Mouse (Mus musculus) c-Kit-positive CD71-negative TER-119-negative erythroid progenitor cells, embryonic 14.5 days (primary cell): ENCODE measurements at regions not wholly inside any gene's neighbourhood (a gene's known extent, or its start where the extent isn't known, plus 50 kb on each side); places are given as distances from the start of the nearest gene placed in this dataset.
A peak's percentile ranks its signal among the peaks of the same experiment; 100 is the strongest.

Experiments
- DNase-seq: peaks from one replicate; pipeline ENCODE4 v3.0.0-alpha.2; 2013; ENCODE audit warnings: low read depth

GRCm38 (mm10) chr8:34549786-34550185 is 438.2 kb upstream of the Gm10131 start:
- DNase-seq, result no peak

GRCm38 (mm10) chr8:34546815-34547214 is 435.3 kb upstream of the Gm10131 start:
- no peak for DNase-seq

DNA sequence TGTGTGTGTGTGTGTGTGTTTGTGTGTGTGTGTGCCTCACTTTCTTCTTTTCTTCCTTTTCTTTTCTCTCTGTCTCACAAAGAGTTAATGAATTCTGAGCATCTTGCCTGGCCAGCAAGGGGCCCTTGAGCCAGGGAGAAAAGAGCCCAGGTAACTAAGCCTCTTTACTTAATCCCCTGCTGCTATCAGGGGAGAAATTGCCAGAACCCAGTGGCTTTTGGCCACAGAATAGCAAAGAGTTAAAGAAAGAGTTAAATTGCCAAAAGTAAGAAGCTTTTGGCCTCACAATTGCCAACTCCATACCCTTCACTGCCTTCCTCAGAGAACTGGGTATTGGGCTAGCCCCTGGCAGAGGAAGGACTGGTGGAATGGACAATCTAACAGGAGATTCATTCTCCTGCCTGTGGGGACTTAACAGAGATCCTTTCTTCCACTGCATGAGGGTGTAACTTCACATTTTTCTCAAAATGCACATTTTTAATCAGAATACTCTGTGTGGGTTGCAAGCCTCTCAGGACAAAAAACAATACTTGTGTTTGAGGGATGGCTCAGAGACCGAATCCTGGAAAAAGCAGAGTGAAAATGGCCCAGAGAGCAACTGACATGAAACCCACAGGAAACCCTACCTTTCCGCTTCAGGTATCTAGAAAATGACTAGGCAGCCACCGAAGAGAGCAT is 431.0 kb upstream of the Gm10131 start:
- DNase-seq, result no peak

DNA sequence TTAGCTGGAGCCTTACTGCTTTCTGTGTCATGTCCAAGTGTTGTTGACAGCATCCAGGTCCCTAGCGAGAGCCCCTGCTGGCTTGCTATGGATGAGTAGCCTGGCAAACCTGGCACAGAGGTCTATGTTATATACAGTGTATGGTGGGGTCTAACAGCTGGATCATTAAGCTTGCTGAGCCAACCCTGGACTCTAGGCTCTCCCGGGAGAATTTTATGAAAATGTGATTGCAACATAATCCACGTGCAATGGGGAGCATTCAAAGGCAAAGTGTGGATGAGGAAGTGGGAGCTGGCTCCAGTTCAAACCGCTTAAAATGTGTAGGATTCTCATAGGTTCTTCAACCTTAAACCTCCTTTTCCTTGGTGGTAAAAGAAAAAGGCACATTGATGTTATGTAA is 427.7 kb upstream of the Gm10131 start:
- DNase-seq, result no peak

DNA sequence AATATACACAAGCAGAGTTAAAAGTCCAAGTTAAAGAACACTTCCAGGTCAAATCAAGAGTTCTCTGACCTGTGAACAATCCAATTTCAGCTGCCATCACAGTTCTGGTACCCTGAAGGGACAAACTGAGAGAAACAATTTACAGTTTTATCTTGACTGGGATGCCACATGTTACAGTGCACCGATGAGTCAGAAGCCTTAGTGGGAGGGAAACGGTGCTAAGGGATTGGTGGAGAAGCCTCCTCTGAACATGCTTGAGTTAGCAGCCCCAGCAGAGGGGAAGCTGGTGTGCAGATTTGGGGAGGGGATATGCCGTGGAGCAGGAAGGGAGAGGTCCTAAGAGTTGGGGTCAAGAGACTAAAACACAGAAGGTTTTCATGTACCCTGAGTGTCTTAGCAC is 423.9 kb upstream of the Gm10131 start:
- DNase-seq, result no peak

- no peak for DNase-seq
Observed at GRCm38 (mm10) chr8:34533421-34533820, 421.9 kb upstream of the Gm10131 start.

GRCm38 (mm10) chr8:34530896-34531679 is 419.6 kb upstream of the Gm10131 start:
- no peak for DNase-seq

- peak; percentile 17 for DNase-seq
Observed at GRCm38 (mm10) chr8:34530046-34530445, 418.5 kb upstream of the Gm10131 start.

GRCm38 (mm10) chr8:34529452-34529851 is 417.9 kb upstream of the Gm10131 start:
- DNase-seq, result no peak

- no peak for DNase-seq
Observed at GRCm38 (mm10) chr8:34528213-34528612, 416.7 kb upstream of the Gm10131 start.

- no peak for DNase-seq
Observed at GRCm38 (mm10) chr8:34525231-34525630, 413.7 kb upstream of the Gm10131 start.

DNA sequence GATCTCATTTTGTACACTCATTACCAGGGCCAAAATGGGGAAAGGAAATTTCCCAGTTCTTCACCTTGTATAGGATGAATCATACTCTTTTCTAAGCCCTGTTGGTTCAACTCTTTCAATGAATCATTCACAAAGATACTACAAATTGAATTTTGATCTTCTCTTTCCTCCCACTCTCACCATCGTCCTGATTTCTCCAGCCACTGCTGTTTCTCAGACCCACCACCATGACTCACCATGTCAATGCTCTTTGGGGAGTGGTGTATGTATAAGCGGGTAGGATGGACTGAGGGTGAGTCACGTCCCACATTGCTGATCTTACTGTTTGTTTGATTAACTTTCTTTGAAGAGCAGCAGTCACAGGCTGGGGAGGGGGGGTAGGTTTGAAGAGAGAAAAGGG is 412.3 kb upstream of the Gm10131 start:
- DNase-seq, result no peak

DNA sequence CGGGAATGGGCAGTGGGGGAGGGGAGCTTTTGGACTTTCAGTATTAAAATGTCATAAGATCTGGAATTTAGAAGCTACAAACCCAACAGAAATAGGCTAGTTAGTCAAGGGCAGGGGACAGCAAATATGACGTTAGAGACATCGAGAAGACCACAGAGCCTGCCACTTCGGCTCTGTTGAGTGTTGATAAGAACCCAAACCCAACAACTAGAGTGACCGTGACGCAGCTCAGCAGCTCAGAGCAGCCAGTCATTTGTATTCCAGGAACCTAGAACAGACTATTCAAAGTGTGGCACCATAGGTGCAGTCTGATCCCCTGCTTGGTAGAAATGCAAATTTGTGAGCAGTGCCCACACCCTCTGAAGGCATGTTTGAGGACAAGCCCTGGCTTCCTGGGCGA is 409.8 kb upstream of the Gm10131 start:
- no peak for DNase-seq

- no peak for DNase-seq
Observed at GRCm38 (mm10) chr8:34520664-34521063, 409.1 kb upstream of the Gm10131 start.

GRCm38 (mm10) chr8:34513459-34514090 is 402.0 kb upstream of the Gm10131 start:
- no peak for DNase-seq

DNA sequence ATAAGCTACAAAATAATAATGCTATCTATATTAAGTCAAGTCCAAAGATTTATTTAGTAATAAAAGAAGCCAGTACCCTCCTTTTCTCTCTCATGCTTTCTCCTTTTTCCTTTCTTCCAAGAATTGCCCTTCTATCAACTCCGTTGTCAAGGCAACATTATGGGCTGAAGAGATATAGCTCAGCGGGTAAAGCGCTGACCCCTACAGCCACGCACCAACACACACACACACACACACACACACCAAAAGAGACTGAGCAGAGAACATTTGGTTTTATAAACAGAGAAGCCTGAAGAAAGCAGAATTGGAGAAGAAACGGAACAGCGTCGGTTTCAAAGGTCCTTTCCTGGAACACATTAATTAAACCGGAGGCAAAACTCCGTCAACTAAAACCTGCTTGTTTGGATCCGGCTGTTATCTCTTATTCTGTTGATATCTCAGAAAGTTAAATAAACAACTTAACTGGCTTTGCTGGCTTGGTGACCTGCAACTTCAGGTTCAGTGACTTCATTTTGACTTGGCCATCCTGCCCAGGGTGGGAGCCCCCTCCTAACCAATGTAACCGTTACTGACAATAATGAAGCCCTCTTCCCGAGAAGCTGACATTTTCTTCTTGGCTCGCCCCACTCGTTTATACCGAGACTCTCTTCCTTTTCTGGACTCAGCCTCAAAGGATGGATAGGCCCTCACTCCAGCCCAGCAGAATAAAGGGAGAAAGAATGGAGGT is 394.5 kb upstream of the Gm10131 start:
- DNase-seq, result no peak

- no peak for DNase-seq
Observed at GRCm38 (mm10) chr8:34505102-34505501, 393.6 kb upstream of the Gm10131 start.

DNA sequence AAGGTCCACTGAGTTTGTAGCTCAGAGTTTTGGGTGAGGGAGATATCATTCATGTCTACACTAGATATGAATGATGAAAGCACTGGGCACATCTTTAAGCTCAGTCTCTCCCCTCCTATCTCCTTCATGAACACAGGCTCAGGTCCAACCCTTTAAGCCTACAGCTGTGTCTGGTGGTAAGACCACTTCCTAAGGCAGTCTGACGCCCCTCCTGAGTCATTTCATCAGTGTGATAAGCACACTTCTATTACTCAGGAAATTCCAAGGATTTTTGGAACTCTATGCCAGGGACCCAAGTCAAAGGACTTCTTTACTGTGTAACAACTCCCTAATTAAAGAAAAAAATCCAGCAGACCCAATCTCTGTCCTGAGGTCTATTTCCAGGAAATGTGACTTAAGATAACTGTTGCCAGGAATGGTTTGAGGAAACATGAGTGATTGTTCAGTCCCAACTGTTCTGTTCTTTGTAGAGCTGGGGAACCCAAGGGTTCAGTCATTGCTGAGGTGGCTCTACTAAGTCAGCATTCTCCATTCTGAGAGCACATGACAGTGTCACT is 391.1 kb upstream of the Gm10131 start:
- DNase-seq, result no peak

GRCm38 (mm10) chr8:34499196-34499595 is 387.7 kb upstream of the Gm10131 start:
- DNase-seq, result no peak

DNA sequence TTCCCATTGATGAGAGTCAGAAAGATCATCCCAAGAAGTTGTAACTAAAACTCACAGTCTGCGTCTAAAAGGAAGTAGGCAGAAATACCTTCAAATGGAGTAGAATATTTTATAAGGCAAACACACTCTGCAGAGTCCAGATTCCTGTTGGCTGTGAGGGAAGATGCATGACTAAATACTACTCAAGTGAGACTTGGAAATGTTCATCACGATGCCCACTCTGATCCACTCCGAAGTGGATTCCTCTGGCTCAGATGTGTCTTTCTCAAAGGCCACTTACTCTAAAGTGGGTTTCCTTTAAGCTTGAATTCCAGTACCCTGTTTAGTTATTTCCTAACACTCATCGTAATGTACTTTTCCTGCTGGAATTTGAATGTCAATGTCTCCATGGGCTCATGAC is 385.2 kb upstream of the Gm10131 start:
- no peak for DNase-seq

DNA sequence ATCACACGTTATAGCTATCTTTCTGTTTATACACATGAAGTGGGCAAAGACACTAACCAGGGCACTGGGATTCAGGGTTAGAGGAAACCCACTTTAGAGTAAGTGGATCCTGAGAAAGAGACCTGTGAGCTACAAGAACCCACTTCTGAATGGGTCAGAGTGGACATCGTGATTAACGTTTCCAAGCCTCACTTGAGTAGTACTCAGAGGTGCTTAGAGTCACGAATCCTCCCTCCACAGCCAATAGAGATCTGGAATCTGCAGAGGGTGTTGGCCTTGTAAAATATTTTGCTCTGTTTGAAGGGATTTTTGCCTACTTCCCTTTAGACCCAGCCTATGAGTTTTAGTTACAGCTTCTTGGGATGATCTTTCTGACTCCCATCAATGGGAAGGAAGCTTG is 384.4 kb upstream of the Gm10131 start:
- DNase-seq, result no peak

DNA sequence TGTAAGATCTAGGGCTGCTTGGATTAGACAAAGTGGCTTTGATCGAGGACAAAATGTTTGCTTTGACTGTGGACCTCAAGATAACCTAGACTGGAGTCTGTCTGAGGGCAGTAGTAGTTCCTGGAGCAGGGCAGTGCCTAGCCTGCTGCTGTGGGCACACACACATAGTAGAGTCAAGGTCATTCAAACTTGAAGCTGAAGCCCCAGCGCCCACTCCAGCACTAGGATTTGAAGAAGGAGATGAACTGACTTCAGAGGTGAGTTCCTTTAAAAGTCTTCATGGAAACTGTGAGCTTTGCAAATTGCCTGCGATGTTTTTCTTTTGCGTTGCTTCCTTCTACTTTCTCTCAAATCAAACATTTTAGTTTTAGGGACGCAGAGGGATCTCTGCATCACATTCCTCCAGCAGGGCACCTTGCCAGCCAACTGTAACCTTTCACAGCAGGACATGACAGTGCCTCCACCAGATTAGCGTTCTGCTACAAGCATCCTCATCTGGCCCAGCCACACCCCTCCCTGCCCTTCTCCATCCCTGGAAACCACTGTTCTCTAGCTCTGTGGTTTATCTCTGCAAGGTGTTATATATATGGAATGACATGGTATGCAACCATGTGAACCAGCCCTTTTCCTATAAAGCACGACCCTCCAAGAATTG is 377.3 kb upstream of the Gm10131 start:
- no peak for DNase-seq
